Mouse (Mus musculus): ENCODE data around the gene Mvb12b. TPM values are rescaled to one million over a fixed set of nuclear protein-coding genes. Genes with fewer than 3 reads are reported as not detected.

Gene Mvb12b
- polyA plus RNA-seq, 1 experiment from 2014 or later, result 65.0 TPM

- 48% methylated on average over 3 of the region's 3 CpGs for WGBS
- Histone ChIP-seq H3K4me2 (no peak overlapping the region), H3K9ac (no peak overlapping the region), H3K9me3 (no peaks in the 10 kb centered on the region), H3K4me1 (replicated peaks) (peaks cover 27% of the 10 kb centered on the region), H3K27ac (no peak overlapping the region), H3K4me3 (no peak overlapping the region), H3K36me3 (no peaks in the 10 kb centered on the region), H3K27me3 (peaks cover 37% of the 10 kb centered on the region)
- no peak for ATAC-seq (ENCODE audit: low FRiP score)
Measured at GRCm38 (mm10) chr2:33708096-33708495, 179.7 kb downstream of the Mvb12b start.

DNA sequence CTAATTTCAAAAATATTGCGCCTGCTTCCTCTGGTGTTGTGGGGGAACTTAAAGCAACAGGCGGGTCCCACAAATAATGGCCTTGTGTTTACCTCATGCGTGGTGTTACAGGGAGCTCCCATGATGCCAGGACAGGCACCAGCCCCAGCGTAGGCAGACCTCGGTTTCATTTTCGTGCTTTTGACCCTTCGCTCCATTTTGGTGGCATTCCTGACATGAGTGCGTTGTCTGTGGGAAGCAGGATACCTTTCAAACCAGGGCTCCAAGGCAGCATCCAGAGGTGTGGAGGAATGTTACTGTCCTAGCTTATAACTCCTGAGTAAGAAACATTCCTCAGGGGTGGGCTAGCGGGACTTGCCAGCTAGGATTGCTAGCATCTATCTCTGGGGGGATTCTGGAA, 181.3 kb downstream of the Mvb12b start:
- Histone ChIP-seq H3K4me3 (no peak overlapping the region), H3K27ac (no peak overlapping the region), H3K4me2 (no peak overlapping the region), H3K4me1 (replicated peaks) (peaks cover 28% of the 10 kb centered on the region), H3K36me3 (no peaks in the 10 kb centered on the region), H3K27me3 (peaks cover 41% of the 10 kb centered on the region), H3K9ac (no peak overlapping the region), H3K9me3 (no peaks in the 10 kb centered on the region)
- no peak for ATAC-seq (ENCODE audit: low FRiP score)
- WGBS, result 76% methylated on average over 9 of the region's 9 CpGs

- Histone ChIP-seq H3K4me1 (replicated peaks) (peaks cover 34% of the 10 kb centered on the region), H3K4me2 (no peak overlapping the region), H3K9ac (no peak overlapping the region), H3K4me3 (no peak overlapping the region), H3K27me3 (peaks cover 41% of the 10 kb centered on the region), H3K9me3 (no peaks in the 10 kb centered on the region), H3K36me3 (no peaks in the 10 kb centered on the region), H3K27ac (no peak overlapping the region)
- ATAC-seq (ENCODE audit: low FRiP score), result no peak
- WGBS, result 49% methylated on average over 16 of the region's 16 CpGs
Measured at GRCm38 (mm10) chr2:33705687-33706320, 181.9 kb downstream of the Mvb12b start.

DNA sequence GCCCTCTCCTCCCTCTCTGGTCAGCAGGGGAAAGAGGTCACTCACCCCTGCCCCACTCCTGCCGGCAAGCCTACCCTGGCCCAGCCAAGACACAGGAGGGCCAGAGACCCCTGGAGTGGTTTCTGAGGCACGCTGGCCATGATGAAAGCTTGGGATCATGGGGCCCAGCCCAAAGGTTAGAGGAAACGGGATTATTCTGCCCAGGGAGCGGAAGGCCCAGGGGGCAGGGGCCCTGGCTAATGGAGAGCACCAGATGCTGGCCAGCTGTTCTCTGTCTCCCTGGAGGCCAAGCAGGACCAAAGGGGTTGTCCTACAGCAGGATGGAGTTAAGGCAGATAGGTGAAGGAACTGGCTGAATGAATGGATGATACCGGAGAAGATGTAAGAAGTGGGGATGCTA, 184.5 kb downstream of the Mvb12b start:
- no peak for ATAC-seq (ENCODE audit: low FRiP score)
- WGBS, result 62% methylated on average over 5 of the region's 5 CpGs
- Histone ChIP-seq H3K27ac (no peak overlapping the region), H3K4me2 (no peak overlapping the region), H3K4me1 (replicated peaks) (peaks cover 39% of the 10 kb centered on the region), H3K9ac (no peak overlapping the region), H3K27me3 (peaks cover 31% of the 10 kb centered on the region), H3K9me3 (no peaks in the 10 kb centered on the region), H3K36me3 (no peaks in the 10 kb centered on the region), H3K4me3 (no peak overlapping the region)

GRCm38 (mm10) chr2:33702705-33703104, 185.0 kb downstream of the Mvb12b start:
- Histone ChIP-seq H3K36me3 (no peaks in the 10 kb centered on the region), H3K9ac (no peak overlapping the region), H3K4me3 (no peak overlapping the region), H3K27me3 (peaks cover 31% of the 10 kb centered on the region), H3K4me1 (replicated peaks) (peaks cover 34% of the 10 kb centered on the region), H3K9me3 (no peaks in the 10 kb centered on the region), H3K4me2 (no peak overlapping the region), H3K27ac (no peak overlapping the region)
- 77% methylated on average over 5 of the region's 5 CpGs for WGBS
- no peak for ATAC-seq (ENCODE audit: low FRiP score)

- H3K9me3 ChIP-seq, result peaks cover 5% of the 10 kb centered on the region; the same call in 1 of the 2 replicates
- no peak overlapping the region for H3K4me3 ChIP-seq
- H3K27me3 ChIP-seq, result peaks cover 25% of the 10 kb centered on the region
- H3K9ac ChIP-seq, result no peak overlapping the region
- ATAC-seq (ENCODE audit: low FRiP score), result no peak
- no peak overlapping the region for H3K27ac ChIP-seq
- no peak overlapping the region for H3K4me2 ChIP-seq
- 52% methylated on average over 7 of the region's 7 CpGs for WGBS
- H3K4me1 ChIP-seq (replicated peaks), result peaks cover 27% of the 10 kb centered on the region
- no peaks in the 10 kb centered on the region for H3K36me3 ChIP-seq
Measured at GRCm38 (mm10) chr2:33701446-33701815, 186.3 kb downstream of the Mvb12b start.

DNA sequence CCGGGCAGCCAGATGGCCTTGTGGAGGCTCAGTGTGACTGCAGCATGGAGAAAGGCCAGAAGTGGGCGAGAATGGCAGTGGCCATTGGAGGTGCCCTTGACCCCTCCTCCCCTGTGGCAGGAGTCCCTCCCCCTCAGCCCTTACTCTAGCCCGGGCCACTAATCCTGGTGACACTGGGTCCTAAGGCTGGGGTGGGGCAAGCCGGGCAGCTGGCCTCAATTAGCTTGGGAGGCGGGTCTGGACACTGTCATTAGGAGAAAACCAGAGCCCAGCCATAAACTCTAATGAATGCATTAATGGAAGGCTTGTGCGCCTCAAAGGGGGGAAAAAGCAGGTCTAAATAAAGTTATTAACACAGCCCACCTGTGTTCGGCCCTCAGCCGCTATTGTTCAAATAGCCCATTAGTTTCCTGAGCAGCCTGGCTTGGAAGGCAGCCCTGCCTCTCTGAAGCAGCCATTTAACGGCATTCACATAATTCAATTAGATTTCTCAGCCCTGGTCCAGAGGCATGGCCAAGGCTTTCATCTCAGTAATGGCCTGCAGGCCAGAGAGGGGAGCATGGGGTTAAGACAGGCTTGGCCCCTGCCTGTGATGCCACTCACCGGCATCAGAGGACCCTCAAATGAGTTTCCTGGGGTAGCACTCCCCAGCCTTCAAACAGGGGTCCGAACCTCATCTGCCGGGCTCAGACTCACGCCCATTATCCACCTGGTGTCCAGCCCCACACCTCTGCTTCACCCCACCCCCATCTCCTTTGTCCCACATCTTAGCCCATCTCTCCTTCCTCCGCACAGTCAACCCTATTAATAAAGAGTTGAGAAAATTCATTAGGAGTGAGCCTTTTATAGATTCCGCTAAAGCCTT, 186.9 kb downstream of the Mvb12b start:
- no peak for ATAC-seq (ENCODE audit: low FRiP score)
- H3K27ac ChIP-seq, result no peak overlapping the region
- WGBS, result 46% methylated on average over 15 of the region's 15 CpGs
- H3K4me1 ChIP-seq (replicated peaks), result peaks cover 21% of the 10 kb centered on the region
- H3K9me3 ChIP-seq, result peaks cover 7% of the 10 kb centered on the region; the same call in 1 of the 2 replicates
- H3K36me3 ChIP-seq, result no peaks in the 10 kb centered on the region
- H3K9ac ChIP-seq, result no peak overlapping the region
- H3K4me2 ChIP-seq, result no peak overlapping the region
- H3K27me3 ChIP-seq, result peaks cover 21% of the 10 kb centered on the region
- H3K4me3 ChIP-seq, result no peak overlapping the region

GRCm38 (mm10) chr2:33698898-33699297, 188.8 kb downstream of the Mvb12b start:
- H3K4me3 ChIP-seq, result no peak overlapping the region
- no peak overlapping the region for H3K27ac ChIP-seq
- 62% methylated on average over 3 of the region's 3 CpGs for WGBS
- peaks cover 10% of the 10 kb centered on the region; the same call in 1 of the 2 replicates for H3K9me3 ChIP-seq
- H3K9ac ChIP-seq, result no peak overlapping the region
- H3K4me1 ChIP-seq (replicated peaks), result peaks cover 17% of the 10 kb centered on the region
- H3K27me3 ChIP-seq, result peaks cover 14% of the 10 kb centered on the region
- H3K4me2 ChIP-seq, result no peak overlapping the region
- no peak for ATAC-seq (ENCODE audit: low FRiP score)
- H3K36me3 ChIP-seq, result no peaks in the 10 kb centered on the region

GRCm38 (mm10) chr2:33696428-33696827, 191.3 kb downstream of the Mvb12b start:
- 0 out of 2 replicates have a peak, but pooled peaks cover 9% of the 10 kb centered on the region for H3K27me3 ChIP-seq
- H3K4me2 ChIP-seq, result no peak overlapping the region
- ATAC-seq (ENCODE audit: low FRiP score), result no peak
- no peak overlapping the region for H3K9ac ChIP-seq
- H3K9me3 ChIP-seq, result peaks cover 10% of the 10 kb centered on the region; the same call in 1 of the 2 replicates
- WGBS, result 69% methylated on average over 3 of the region's 3 CpGs
- no peak overlapping the region for H3K27ac ChIP-seq
- H3K4me3 ChIP-seq, result no peak overlapping the region
- H3K36me3 ChIP-seq, result no peaks in the 10 kb centered on the region
- H3K4me1 ChIP-seq (replicated peaks), result peaks cover 12% of the 10 kb centered on the region

DNA sequence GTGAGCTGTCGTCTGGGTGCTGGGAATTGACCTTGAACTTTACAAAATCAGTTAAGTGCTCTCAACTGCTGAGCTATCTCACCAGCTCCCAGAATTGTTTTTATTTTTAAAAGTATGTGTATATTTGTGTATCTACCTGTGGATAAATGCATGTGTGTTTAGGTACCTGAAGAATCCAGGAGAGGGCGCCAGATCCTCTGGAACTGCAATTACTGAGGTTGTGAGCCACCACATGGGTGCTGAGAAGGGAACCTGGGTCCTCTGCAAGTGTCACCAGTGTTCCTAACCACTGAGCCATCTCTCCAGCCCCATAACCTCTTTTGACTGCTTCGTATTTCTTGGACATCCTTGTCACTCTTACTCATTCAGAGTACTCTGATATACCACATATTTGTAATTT, 193.8 kb downstream of the Mvb12b start:
- ATAC-seq (ENCODE audit: low FRiP score), result no peak
- no peak overlapping the region for H3K27ac ChIP-seq
- no peaks in the 10 kb centered on the region for H3K36me3 ChIP-seq
- 71% methylated on average over 3 of the region's 3 CpGs for WGBS
- no peak overlapping the region for H3K9ac ChIP-seq
- H3K9me3 ChIP-seq, result peaks cover 10% of the 10 kb centered on the region; the same call in 1 of the 2 replicates
- H3K4me3 ChIP-seq, result no peak overlapping the region
- no peak overlapping the region for H3K4me2 ChIP-seq
- peaks cover 11% of the 10 kb centered on the region for H3K4me1 ChIP-seq (replicated peaks)
- peaks cover 9% of the 10 kb centered on the region; the same call in 1 of the 2 replicates for H3K27me3 ChIP-seq

DNA sequence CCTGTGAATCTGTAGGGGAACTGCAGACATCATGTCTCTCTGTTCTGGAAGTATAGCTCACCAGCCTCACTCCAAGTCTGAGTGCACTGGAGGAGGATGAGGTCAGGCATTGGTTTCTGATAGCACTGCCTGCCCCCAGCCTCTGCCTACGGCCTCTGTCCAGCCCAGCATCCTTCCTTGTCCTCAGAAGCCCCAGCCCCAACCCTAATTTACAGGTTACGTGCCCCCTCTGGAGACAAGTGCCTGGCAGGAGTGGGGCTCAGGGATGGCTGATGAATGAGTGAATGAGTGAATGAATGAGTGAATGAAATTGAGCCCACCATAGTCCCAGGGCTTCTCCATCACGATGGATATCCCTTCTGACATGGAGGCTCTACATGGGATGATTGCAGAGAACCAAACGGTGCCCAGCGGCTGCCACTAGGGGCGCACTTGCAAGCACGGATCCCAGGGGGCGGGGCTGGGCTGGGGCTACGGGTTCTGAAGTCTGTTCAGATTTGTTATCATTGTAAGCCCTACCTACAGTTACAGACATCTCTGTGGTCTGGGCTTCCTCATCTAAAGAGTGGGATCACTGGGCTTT, 197.8 kb downstream of the Mvb12b start:
- peaks cover 11% of the 10 kb centered on the region; the same call in 1 of the 2 replicates for H3K27me3 ChIP-seq
- ATAC-seq (ENCODE audit: low FRiP score), result 0 out of 2 replicates have a peak, but pooled peaks have one; percentile 28
- H3K27ac ChIP-seq, result peak overlapping the region; percentile 30
- no peaks in the 10 kb centered on the region for H3K36me3 ChIP-seq
- no peak overlapping the region for H3K4me2 ChIP-seq
- H3K4me3 ChIP-seq, result no peak overlapping the region
- 36% methylated on average over 9 of the region's 9 CpGs for WGBS
- peak overlapping the region; percentile 26; the same call in 1 of the 2 replicates for H3K9ac ChIP-seq
- H3K9me3 ChIP-seq, result 0 out of 2 replicates have a peak, but pooled peaks cover 3% of the 10 kb centered on the region
- peaks cover 18% of the 10 kb centered on the region for H3K4me1 ChIP-seq (replicated peaks)

Measured in hindbrain, embryonic 13.5 days (tissue).